Mouse (Mus musculus): Measurements from ENCODE around the gene Ppp1r27. TPM values are rescaled to one million over a fixed set of nuclear protein-coding genes. Genes with fewer than 3 reads are reported as not detected.

The Ppp1r27 gene
- polyA plus RNA-seq, 1 experiment, result not detected

- H3K27me3 ChIP-seq (ENCODE audit: control insufficient read depth, insufficient read depth, low read length), result peaks cover 13% of the 10 kb centered on the region
- TF ChIP-seq POLR2A (IDR thresholded peaks at IDR 0.05; ENCODE audit: low read depth, low read length) (no peak), CTCF (IDR thresholded peaks at IDR 0.05; ENCODE audit: extremely low read depth, insufficient read depth, insufficient read length, insufficient replicate concordance) (no peak)
- H3K36me3 ChIP-seq (ENCODE audit: control insufficient read depth, insufficient read depth, low read length), result no peaks in the 10 kb centered on the region
- H3K4me3 ChIP-seq (ENCODE audit: extremely low read depth, insufficient read depth, insufficient read length), result no peak overlapping the region
- no peak for DNase-seq (ENCODE audit: low read depth in 1 of 2, low spot score in 2 of 2)
- H3K27ac ChIP-seq (ENCODE audit: insufficient read depth, low read length), result no peak overlapping the region
- peaks cover 5% of the 10 kb centered on the region for H3K4me1 ChIP-seq (ENCODE audit: control insufficient read depth, insufficient read depth, insufficient read length)
- 75% methylated on average over 9 of the region's 9 CpGs for WGBS
These were observed 23.1 kb downstream of the Ppp1r27 start for GRCm38 (mm10) chr11:120527690-120528354.

- WGBS, result 80% methylated on average over 2 of the region's 2 CpGs
- H3K27me3 ChIP-seq (ENCODE audit: control insufficient read depth, insufficient read depth, low read length), result peaks cover 10% of the 10 kb centered on the region
- no peaks in the 10 kb centered on the region for H3K36me3 ChIP-seq (ENCODE audit: control insufficient read depth, insufficient read depth, low read length)
- peaks cover 5% of the 10 kb centered on the region for H3K4me1 ChIP-seq (ENCODE audit: control insufficient read depth, insufficient read depth, insufficient read length)
- TF ChIP-seq CTCF (IDR thresholded peaks at IDR 0.05; ENCODE audit: extremely low read depth, insufficient read depth, insufficient read length, insufficient replicate concordance) (no peak), POLR2A (IDR thresholded peaks at IDR 0.05; ENCODE audit: low read depth, low read length) (no peak)
- H3K27ac ChIP-seq (ENCODE audit: insufficient read depth, low read length), result peak overlapping the region; percentile 12; the same call in 1 of the 2 replicates
- H3K4me3 ChIP-seq (ENCODE audit: extremely low read depth, insufficient read depth, insufficient read length), result no peak overlapping the region
- DNase-seq (ENCODE audit: low read depth in 1 of 2, low spot score in 2 of 2), result peak in 1 of 2 experiments; percentile 40
These were observed 25.0 kb downstream of the Ppp1r27 start for GRCm38 (mm10) chr11:120525959-120526358.

GRCm38 (mm10) chr11:120522581-120522980 lies 28.4 kb downstream of the Ppp1r27 start:
- WGBS, result 86% methylated on average over 8 of the region's 8 CpGs
- no peak overlapping the region for H3K27ac ChIP-seq (ENCODE audit: insufficient read depth, low read length)
- no peaks in the 10 kb centered on the region for H3K27me3 ChIP-seq (ENCODE audit: control insufficient read depth, insufficient read depth, low read length)
- TF ChIP-seq CTCF (IDR thresholded peaks at IDR 0.05; ENCODE audit: extremely low read depth, insufficient read depth, insufficient read length, insufficient replicate concordance) (no peak), POLR2A (IDR thresholded peaks at IDR 0.05; ENCODE audit: low read depth, low read length) (no peak)
- H3K36me3 ChIP-seq (ENCODE audit: control insufficient read depth, insufficient read depth, low read length), result no peaks in the 10 kb centered on the region
- no peaks in the 10 kb centered on the region for H3K4me1 ChIP-seq (ENCODE audit: control insufficient read depth, insufficient read depth, insufficient read length)
- DNase-seq (ENCODE audit: low read depth in 1 of 2, low spot score in 2 of 2), result no peak
- no peak overlapping the region for H3K4me3 ChIP-seq (ENCODE audit: extremely low read depth, insufficient read depth, insufficient read length)

- TF ChIP-seq CTCF (IDR thresholded peaks at IDR 0.05; ENCODE audit: extremely low read depth, insufficient read depth, insufficient read length, insufficient replicate concordance), result no peak
- TF ChIP-seq POLR2A (IDR thresholded peaks at IDR 0.05; ENCODE audit: low read depth, low read length), result no peak
- H3K27me3 ChIP-seq (ENCODE audit: control insufficient read depth, insufficient read depth, low read length), result no peaks in the 10 kb centered on the region
- H3K4me1 ChIP-seq (ENCODE audit: control insufficient read depth, insufficient read depth, insufficient read length), result no peaks in the 10 kb centered on the region
- no peak overlapping the region for H3K4me3 ChIP-seq (ENCODE audit: extremely low read depth, insufficient read depth, insufficient read length)
- H3K27ac ChIP-seq (ENCODE audit: insufficient read depth, low read length), result no peak overlapping the region
- WGBS, result 96% methylated on average over 5 of the region's 5 CpGs
- DNase-seq (ENCODE audit: low read depth in 1 of 2, low spot score in 2 of 2), result no peak
- H3K36me3 ChIP-seq (ENCODE audit: control insufficient read depth, insufficient read depth, low read length), result no peaks in the 10 kb centered on the region
These were observed 29.9 kb downstream of the Ppp1r27 start for GRCm38 (mm10) chr11:120520967-120521540.

GRCm38 (mm10) chr11:120520498-120520897 lies 30.4 kb downstream of the Ppp1r27 start:
- H3K27me3 ChIP-seq (ENCODE audit: control insufficient read depth, insufficient read depth, low read length), result no peaks in the 10 kb centered on the region
- TF ChIP-seq POLR2A (IDR thresholded peaks at IDR 0.05; ENCODE audit: low read depth, low read length), result no peak
- TF ChIP-seq CTCF (IDR thresholded peaks at IDR 0.05; ENCODE audit: extremely low read depth, insufficient read depth, insufficient read length, insufficient replicate concordance), result no peak
- no peaks in the 10 kb centered on the region for H3K36me3 ChIP-seq (ENCODE audit: control insufficient read depth, insufficient read depth, low read length)
- H3K4me3 ChIP-seq (ENCODE audit: extremely low read depth, insufficient read depth, insufficient read length), result no peak overlapping the region
- H3K27ac ChIP-seq (ENCODE audit: insufficient read depth, low read length), result no peak overlapping the region
- no peaks in the 10 kb centered on the region for H3K4me1 ChIP-seq (ENCODE audit: control insufficient read depth, insufficient read depth, insufficient read length)
- DNase-seq (ENCODE audit: low read depth in 1 of 2, low spot score in 2 of 2), result no peak
- WGBS, result 84% methylated on average over 9 of the region's 9 CpGs

GRCm38 (mm10) chr11:120519738-120520137 lies 31.2 kb downstream of the Ppp1r27 start:
- no peaks in the 10 kb centered on the region for H3K36me3 ChIP-seq (ENCODE audit: control insufficient read depth, insufficient read depth, low read length)
- H3K27me3 ChIP-seq (ENCODE audit: control insufficient read depth, insufficient read depth, low read length), result no peaks in the 10 kb centered on the region
- H3K4me3 ChIP-seq (ENCODE audit: extremely low read depth, insufficient read depth, insufficient read length), result no peak overlapping the region
- H3K27ac ChIP-seq (ENCODE audit: insufficient read depth, low read length), result no peak overlapping the region
- WGBS, result 60% methylated on average over 9 of the region's 9 CpGs
- H3K4me1 ChIP-seq (ENCODE audit: control insufficient read depth, insufficient read depth, insufficient read length), result no peaks in the 10 kb centered on the region
- TF ChIP-seq CTCF (IDR thresholded peaks at IDR 0.05; ENCODE audit: extremely low read depth, insufficient read depth, insufficient read length, insufficient replicate concordance) (no peak), POLR2A (IDR thresholded peaks at IDR 0.05; ENCODE audit: low read depth, low read length) (no peak)
- DNase-seq (ENCODE audit: low read depth in 1 of 2, low spot score in 2 of 2), result no peak

- DNase-seq (ENCODE audit: low read depth in 1 of 2, low spot score in 2 of 2), result no peak
- no peak overlapping the region for H3K4me3 ChIP-seq (ENCODE audit: extremely low read depth, insufficient read depth, insufficient read length)
- no peaks in the 10 kb centered on the region for H3K36me3 ChIP-seq (ENCODE audit: control insufficient read depth, insufficient read depth, low read length)
- no peaks in the 10 kb centered on the region for H3K27me3 ChIP-seq (ENCODE audit: control insufficient read depth, insufficient read depth, low read length)
- H3K4me1 ChIP-seq (ENCODE audit: control insufficient read depth, insufficient read depth, insufficient read length), result no peaks in the 10 kb centered on the region
- 66% methylated on average over 6 of the region's 6 CpGs for WGBS
- no peak for TF ChIP-seq CTCF (IDR thresholded peaks at IDR 0.05; ENCODE audit: extremely low read depth, insufficient read depth, insufficient read length, insufficient replicate concordance)
- no peak overlapping the region for H3K27ac ChIP-seq (ENCODE audit: insufficient read depth, low read length)
These were observed 32.4 kb downstream of the Ppp1r27 start for GRCm38 (mm10) chr11:120518558-120518957.
